Mouse (Mus musculus): ENCODE results near the gene Mylpf.

DNA sequence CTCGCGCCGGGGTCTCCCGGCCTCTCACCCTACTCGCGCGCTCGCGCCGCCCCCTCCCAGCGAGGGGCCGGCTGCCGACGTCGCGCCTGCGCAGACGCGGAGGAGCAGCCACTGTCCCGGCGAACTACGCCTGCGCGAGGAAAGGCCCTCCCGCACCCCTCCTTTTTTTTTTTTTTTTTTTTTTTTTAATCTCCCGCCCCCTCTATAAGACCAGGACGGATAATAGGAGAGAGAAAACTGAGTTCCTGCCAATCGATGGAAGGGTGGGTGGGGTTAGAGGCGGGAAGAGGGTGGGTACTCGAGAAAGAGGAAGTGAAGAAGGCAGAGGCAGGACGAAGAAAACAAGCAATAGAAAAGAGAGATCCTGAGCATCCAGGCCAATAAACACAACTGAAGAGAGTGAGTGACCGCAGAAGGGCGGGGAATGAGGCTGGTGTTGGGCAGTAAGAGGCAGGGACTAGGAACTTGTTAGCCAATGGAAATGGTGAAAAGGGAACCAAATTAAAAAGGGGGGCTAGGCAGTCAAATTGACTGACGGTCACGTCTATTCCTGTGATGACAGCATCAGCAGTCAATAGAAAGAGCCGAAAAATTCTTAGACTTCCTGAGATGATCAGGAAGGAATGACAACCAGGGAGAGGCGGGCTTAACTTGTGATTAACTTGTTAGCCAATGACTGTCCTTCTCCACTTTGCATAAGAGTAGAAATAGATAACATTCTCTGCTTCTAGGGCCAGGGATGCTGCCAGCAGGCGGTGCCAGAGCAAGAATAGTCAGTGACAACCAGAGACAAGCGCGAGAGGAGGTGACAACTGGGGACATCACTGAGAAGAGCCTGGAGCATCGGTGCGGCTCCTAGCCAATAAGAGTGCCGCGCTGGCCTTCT lies at the start of gene Mylpf:
- peak; percentile 16; the same call in 1 of the 2 replicates for TF ChIP-seq CTCF (conservative IDR thresholded peaks at IDR 0.05; ENCODE audit: low read length)
- no peak for TF ChIP-seq POU5F1 (IDR thresholded peaks at IDR 0.05; ENCODE audit: borderline replicate concordance, low read length)
- TF ChIP-seq NANOG (IDR thresholded peaks at IDR 0.05; ENCODE audit: borderline replicate concordance, low read length): no peak
